Mouse (Mus musculus): ENCODE data around the gene Sar1a. TPM values are rescaled to one million over a fixed set of nuclear protein-coding genes. Genes with fewer than 3 reads are reported as not detected.

Sar1a gene
- 153 and 167 TPM in 2 replicates for total RNA-seq (2023)

DNA sequence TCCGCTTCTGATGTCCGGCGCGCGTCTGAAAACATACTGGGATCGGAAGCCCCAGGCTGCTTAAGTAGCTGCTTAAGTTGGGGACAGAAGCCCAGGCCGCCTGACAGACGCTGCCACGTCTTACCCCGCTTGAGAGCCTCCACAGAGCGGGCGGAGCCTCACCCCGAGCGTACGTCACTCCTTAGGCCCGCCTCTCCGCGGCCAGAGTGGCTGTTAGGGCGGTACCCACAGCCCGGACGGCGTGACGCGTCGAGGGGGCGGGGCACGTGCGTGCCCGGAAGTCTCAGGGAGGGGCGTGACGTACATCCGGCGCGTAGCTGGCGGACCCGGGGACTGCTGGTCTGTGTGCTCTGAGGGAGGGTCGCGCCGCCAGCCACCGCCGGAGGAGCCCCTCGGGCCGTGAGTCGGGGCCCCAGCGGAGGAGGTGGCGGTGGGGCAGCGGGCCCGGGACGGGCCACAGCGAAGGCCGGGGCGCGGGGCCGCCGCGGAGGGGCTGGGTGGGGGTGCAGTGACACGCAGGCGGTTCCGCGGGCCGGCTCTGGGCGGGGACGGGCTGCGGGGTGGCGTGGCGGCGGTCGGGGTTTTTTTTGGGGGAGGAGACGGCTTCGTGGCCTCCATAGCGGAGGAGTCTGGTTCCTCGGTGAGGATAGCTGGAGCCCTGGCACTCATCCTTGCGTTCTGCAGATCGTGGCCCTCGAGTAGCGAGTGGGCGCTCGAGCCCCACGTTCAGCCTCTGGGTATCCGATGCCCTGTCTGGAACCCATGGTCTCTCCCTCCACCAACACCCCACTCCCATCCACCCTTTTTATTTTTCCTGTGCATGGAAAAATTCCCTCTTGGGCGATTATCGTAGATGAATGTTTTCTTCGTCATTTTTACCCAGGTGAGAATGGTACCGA, at the start of gene Sar1a:
Gene Sar1a (plus strand): TSS at position 285 of the 899 bp plus-strand sequence.

DNA sequence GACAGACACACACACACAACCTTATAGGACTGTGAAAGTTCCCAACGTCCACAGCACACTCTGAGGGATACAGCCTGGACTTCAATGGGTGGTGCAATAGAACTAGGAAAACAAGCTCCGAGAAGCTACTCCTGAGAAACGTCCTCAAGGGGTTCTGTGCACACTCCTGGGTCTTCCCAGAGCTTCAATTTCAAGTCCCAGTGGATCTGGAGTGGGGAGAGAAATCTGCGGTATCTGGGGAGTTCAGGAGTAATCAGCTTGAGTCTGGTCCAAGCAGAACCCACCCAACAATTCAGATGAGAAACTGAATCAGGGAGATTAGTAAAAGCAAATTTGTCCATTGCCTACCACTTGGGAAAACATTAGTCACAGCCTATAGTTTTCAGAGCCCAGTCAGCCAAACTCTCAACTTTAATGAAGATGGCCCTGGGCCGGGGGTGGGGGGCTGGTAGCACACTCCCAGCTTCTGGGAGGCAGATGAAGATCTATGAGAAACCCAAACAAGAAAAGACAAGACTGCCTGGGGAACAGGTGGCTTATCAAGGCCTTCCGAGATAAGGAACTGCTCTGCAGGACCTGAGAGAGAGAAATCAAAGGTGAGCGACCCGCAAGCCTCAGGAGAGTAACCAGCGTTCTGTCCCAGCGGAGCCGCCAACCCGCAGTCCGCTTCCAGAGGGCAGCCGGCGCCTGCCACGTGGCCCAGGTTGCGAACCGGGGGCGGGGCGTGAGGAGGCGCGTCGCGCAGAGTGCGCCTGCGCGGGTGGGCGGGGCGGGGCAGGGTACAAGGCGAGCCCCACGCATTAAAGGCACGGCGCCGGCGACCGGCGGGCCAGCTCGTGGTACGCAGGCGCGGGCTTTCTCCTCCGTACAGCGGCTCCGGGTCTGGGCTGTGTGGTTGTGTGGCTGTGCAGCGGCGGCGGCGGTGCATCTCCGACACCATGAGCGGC, 32.0 kb upstream of the Sar1a start, which contains the start of gene Ppa1:
Gene Ppa1 (plus strand): TSS at position 763 of the 947 bp plus-strand sequence.

DNA sequence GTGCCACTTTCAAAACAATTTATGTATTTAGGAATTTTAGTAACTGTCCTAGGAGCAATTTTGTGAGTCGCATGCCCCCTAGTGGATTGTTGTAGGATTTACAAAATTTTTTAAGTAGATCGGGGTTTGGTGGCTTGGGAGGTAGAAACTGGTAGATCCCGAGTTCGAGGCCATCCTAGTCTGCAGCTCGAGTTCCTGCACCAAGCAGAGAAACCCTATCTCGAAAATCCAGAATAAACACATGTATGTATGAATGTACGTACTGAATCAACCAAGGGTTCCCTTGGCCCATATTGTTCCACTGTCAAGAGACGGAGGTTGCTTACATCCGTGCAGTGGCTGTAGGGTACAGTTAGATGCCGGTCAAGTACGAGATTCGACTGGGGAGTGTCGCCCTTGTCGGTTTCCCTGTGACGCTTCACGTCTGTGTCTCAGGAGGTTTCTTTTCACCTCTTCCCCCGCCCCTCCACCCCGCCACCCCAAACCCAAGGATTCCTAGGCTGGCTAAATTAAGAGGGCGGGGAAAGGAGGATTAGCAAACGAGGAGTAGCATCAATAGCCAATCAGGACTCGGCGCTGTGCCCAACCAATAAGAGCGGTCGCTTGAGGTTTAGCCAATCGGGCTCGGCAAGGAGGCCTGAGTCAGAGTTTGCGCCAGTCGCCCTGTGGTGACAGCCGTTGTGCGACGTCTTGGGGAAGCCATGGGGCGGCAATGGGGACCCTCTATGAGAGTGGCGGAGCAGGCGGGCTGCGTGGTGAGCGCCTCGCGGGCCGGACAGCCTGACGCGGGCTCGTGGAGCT, 15.0 kb downstream of the Sar1a start, which contains the start of gene Tysnd1:
Gene Tysnd1 (plus strand): TSS at position 645 of the 801 bp plus-strand sequence.

DNA sequence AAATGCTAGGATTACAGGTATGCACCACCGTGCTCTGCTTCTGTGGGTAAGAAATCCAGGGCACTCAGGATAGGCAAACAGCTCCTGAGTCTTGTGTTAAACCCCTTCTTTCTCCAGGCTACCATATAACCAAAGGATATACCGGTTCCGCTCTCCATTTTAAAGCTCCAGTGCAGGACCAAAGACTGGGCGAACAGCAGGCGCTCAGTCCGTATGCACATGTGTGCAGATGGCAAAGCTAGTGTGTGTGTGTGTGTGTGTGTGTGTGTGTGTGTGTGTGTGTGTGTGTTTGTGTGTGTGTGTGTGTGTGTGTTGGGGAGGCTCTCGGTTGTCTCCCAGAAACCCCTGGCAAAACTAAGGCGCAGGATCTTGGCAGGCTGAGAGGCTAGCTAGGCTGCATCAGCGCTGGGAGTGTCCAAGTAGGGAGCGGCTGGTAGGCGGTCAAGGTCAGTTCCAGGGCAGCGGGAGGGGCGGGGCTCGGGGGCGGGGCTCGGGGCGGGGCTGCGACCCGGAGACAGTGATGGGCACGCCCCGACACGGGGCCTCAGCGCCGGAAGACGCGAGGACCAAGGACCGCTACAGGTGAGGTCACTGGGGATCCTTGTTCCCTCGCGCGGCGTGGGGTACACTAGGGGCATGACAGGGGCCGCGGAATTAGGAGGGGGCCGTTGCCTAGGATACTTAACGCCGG, 34.8 kb downstream of the Sar1a start, which contains the start of gene Aifm2:
Gene Aifm2 (plus strand): TSS at position 493 of the 691 bp plus-strand sequence.

Other genes with a start within 250 kb of the Sar1a start
- gene Eif4ebp2, start 227.6 kb upstream of the Sar1a start, total RNA-seq (2023) = 119 and 138 TPM in 2 replicates
- gene Lrrc20, start 204.5 kb upstream of the Sar1a start, total RNA-seq (2023) = 4.9 TPM in 2 replicates
- not detected in 2 replicates for gene Npffr1, start 84.8 kb upstream of the Sar1a start, total RNA-seq (2023)
- 9.7 and 12.0 TPM in 2 replicates for gene Ppa1, start 31.7 kb upstream of the Sar1a start, total RNA-seq (2023)
- gene Tysnd1, start 15.2 kb downstream of the Sar1a start, total RNA-seq (2023) = 11.8 and 15.6 TPM in 2 replicates
- 12.9 and 19.9 TPM in 2 replicates for gene Aifm2, start 35.0 kb downstream of the Sar1a start, total RNA-seq (2023)
- 0.98 and 1.4 TPM in 2 replicates for gene H2afy2, start 103.8 kb downstream of the Sar1a start, total RNA-seq (2023)

All from neutrophil, adult 65 days (primary cell).